Mouse (Mus musculus) myocyte (in vitro differentiated cells): ENCODE measurements around the gene Stat6. TPM values are rescaled to one million over a fixed set of nuclear protein-coding genes. Genes with fewer than 3 reads are reported as not detected.

Experiments
- H3K27me3 ChIP-seq: one replicate; pipeline ENCODE4 v1.6.1; 2011; ENCODE audit not compliant: control insufficient read depth, insufficient read depth, insufficient read length
- H3K36me3 ChIP-seq: one replicate; pipeline ENCODE4 v1.6.1; 2011; ENCODE audit not compliant: control insufficient read depth, insufficient read depth
- H3K4me2 ChIP-seq: one replicate; pipeline ENCODE4 v1.6.1; 2011; ENCODE audit warnings: low read depth, control low read depth
- H3K4me3 ChIP-seq: one replicate; pipeline ENCODE4 v1.5.1; 2011; ENCODE audit warnings: mild to moderate bottlenecking, control low read depth, moderate library complexity
- H3K79me2 ChIP-seq: one replicate; pipeline ENCODE4 v1.6.1; 2011; ENCODE audit not compliant: control insufficient read depth, insufficient read depth
- H3ac ChIP-seq: one replicate; pipeline ENCODE4 v1.6.1; 2011; ENCODE audit not compliant: control insufficient read depth, insufficient read length
- CEBPB ChIP-seq: IDR thresholded peaks from 2 replicates; pipeline ENCODE4 v1.6.1; 2011; ENCODE audit warnings: mild to moderate bottlenecking, moderate library complexity; ENCODE audit not compliant: poor library complexity, insufficient read depth, severe bottlenecking
- E2F4 ChIP-seq: IDR thresholded peaks from one replicate; pipeline ENCODE4 v1.6.1; 2011; ENCODE audit warnings: mild to moderate bottlenecking, control low read depth, moderate library complexity; ENCODE audit not compliant: insufficient read depth
- MAX ChIP-seq: IDR thresholded peaks from one replicate; pipeline ENCODE4 v1.6.1; 2011; ENCODE audit warnings: low read depth, mild to moderate bottlenecking, control low read depth
- MYOD1 ChIP-seq, 3 experiments: IDR thresholded peaks; one replicate each; pipeline ENCODE4 v1.6.1; 2011; ENCODE audit warnings: control low read depth in 2 of 3, low read depth in 2 of 3, mild to moderate bottlenecking in 2 of 3, moderate library complexity in 1 of 3; ENCODE audit not compliant: insufficient read length in 2 of 3, control insufficient read depth in 1 of 3
- MYOG ChIP-seq, 3 experiments: IDR thresholded peaks; one replicate each; pipeline ENCODE4 v1.6.1; 2011; ENCODE audit warnings: control low read depth in 2 of 3, low read depth in 2 of 3, mild to moderate bottlenecking in 2 of 3; ENCODE audit not compliant: insufficient read length in 2 of 3, control insufficient read depth in 1 of 3, insufficient read depth in 1 of 3
- POLR2A ChIP-seq: IDR thresholded peaks from one replicate; pipeline ENCODE4 v1.6.1; 2011; ENCODE audit warnings: low read depth, mild to moderate bottlenecking, control low read depth, moderate library complexity; ENCODE audit not compliant: insufficient read length
- POLR2AphosphoS2 ChIP-seq: IDR thresholded peaks from one replicate; pipeline ENCODE4 v1.6.1; 2011; ENCODE audit warnings: low read depth, control low read depth; ENCODE audit not compliant: insufficient read length
- REST ChIP-seq: IDR thresholded peaks from one replicate; pipeline ENCODE4 v1.6.1; 2011; ENCODE audit warnings: mild to moderate bottlenecking, control low read depth, moderate library complexity; ENCODE audit not compliant: insufficient read depth, insufficient read length
- SRF ChIP-seq: IDR thresholded peaks from one replicate; pipeline ENCODE4 v1.6.1; 2011; ENCODE audit warnings: low read depth; ENCODE audit not compliant: control insufficient read depth, insufficient read length
- TCF12 ChIP-seq: IDR thresholded peaks from one replicate; pipeline ENCODE4 v1.6.1; 2011; ENCODE audit warnings: mild to moderate bottlenecking, control low read depth; ENCODE audit not compliant: poor library complexity, insufficient read depth, severe bottlenecking
- TCF3 ChIP-seq: IDR thresholded peaks from one replicate; pipeline ENCODE4 v1.6.1; 2011; ENCODE audit warnings: low read depth, control low read depth; ENCODE audit not compliant: insufficient read length
- USF1 ChIP-seq: IDR thresholded peaks from one replicate; pipeline ENCODE4 v1.6.1; 2011; ENCODE audit warnings: low read depth, mild to moderate bottlenecking, control low read depth, moderate library complexity
- polyA plus RNA-seq: library from polyadenylated mRNA; unstranded; fragments of >200 nt; fragmentation: generic; extraction: Trizol; gene quantifications from one replicate; pipeline ENCODE4 v1.2.1, GENCODE M21; 2012; ENCODE audit warnings: missing spikeins

The Stat6 gene
- polyA plus RNA-seq, 1 experiment: 0.26 TPM

DNA sequence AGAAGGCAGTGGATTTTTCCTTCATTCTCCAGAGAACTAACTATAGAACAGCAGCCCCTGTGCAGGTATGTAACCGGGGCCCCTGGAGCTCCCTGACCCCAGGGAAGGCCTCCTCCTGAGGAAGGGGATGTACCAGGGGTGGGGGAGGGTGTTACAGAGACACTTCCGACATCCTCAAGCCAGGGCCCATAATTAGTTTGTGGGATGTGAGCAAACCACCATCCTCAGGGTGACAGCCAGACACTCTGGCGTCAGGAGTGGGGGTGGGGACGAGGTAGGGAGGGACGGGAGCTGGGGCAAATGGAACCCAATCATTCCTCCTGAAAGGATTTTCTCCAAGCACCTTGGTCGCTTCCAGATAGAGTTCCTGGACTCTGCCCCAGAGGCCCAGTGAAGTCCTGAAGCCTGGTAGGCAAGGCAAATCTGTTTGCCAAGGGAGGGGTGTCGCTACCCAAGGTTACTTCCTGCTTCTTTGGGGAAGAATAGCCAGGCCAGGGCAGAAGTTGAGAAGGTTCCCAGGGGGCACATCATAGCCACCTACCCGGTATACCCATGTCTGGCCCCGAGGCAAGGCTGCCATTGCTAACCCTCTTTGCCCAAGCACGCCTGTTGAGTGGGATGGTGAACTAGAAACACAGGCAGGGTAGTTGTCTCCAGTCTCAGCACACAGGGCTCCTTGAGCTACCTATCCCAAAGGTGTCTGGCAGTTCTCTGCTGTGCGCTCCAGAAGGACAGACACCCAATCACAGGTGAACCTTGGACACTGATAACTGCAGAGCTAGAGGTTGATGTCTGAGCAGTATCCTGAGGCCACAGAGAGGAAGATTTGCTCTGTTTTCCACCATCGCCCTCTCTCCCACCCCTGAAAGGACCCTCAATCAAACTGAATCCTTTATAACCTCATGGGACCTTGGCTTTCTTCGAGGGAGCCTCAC, 39.1 kb upstream of the Stat6 start:
- Histone ChIP-seq H3K4me2 (peak overlapping the region; percentile 60), H3K4me3 (no peak overlapping the region), H3K27me3 (no peaks in the 10 kb centered on the region), H3K36me3 (peaks cover 29% of the 10 kb centered on the region), H3ac (no peak overlapping the region), H3K79me2 (peaks cover 16% of the 10 kb centered on the region)
- TF ChIP-seq USF1 (no peak), MAX (no peak)

DNA sequence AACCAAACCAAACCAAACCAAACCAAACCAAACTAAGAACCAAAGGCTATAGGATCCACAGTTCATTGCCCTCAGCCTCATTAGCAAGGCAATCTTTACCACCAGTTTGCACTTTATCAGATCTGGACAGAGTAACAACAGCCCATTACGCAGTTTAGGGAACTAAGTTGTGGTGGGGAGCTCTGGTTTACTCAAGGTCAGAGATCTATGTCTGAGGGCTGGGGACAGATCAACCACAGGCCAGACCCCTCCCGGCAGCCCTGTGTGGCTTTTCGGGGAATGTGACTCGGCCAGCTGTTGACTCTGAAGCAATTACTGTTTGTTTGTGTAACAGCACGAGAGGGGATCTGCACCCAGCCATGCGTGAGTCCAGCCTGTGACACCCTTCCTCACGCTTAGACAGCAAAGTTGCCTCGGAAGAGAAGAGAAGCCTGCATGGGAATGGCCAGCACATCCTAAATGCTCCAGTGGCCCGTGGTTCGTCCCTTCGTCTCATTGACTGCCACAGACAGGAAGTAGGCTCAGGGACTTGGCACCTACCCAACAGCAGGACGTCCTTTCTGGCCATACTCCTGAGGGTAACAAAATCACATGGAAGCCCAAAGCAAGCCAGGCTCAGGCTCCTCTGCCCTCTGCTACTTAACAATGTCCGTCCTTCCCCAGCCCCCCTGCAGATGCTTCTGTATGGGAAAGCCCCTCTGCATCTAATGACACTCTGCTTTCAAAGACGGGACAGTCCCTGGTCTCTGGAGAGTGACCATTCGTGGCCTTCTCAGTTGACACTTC, 38.1 kb upstream of the Stat6 start:
- Histone ChIP-seq H3K4me3 (no peak overlapping the region), H3K4me2 (peak overlapping the region; percentile 60), H3K27me3 (no peaks in the 10 kb centered on the region), H3K36me3 (peaks cover 32% of the 10 kb centered on the region), H3K79me2 (peaks cover 9% of the 10 kb centered on the region), H3ac (no peak overlapping the region)
- TF ChIP-seq MYOG (IDR thresholded peaks at IDR 0.05; ENCODE audit: control insufficient read depth in 1 of 3, insufficient read depth in 1 of 3, insufficient read length in 2 of 3, low read depth in 2 of 3): peak in 2 of 3 experiments; percentile 28 to 84
- peak in 2 of 3 experiments; percentile 69 to 79 for TF ChIP-seq MYOD1 (IDR thresholded peaks at IDR 0.05; ENCODE audit: control insufficient read depth in 1 of 3, insufficient read length in 2 of 3, low read depth in 2 of 3)
- no peak for TF ChIP-seq TCF3
- peak; percentile 44; the same call in 1 of the 2 replicates for TF ChIP-seq CEBPB
- TF ChIP-seq SRF: peak; percentile 30

- TF ChIP-seq MYOG (IDR thresholded peaks at IDR 0.05; ENCODE audit: control insufficient read depth in 1 of 3, insufficient read depth in 1 of 3, insufficient read length in 2 of 3, low read depth in 2 of 3) (no peak), MAX (no peak)
- Histone ChIP-seq H3K27me3 (no peaks in the 10 kb centered on the region), H3ac (no peak overlapping the region), H3K4me3 (no peak overlapping the region), H3K4me2 (peak overlapping the region; percentile 60), H3K36me3 (peaks cover 37% of the 10 kb centered on the region), H3K79me2 (peaks cover 5% of the 10 kb centered on the region)
Measured at GRCm38 (mm10) chr10:127605251-127605547, 37.6 kb upstream of the Stat6 start.

DNA sequence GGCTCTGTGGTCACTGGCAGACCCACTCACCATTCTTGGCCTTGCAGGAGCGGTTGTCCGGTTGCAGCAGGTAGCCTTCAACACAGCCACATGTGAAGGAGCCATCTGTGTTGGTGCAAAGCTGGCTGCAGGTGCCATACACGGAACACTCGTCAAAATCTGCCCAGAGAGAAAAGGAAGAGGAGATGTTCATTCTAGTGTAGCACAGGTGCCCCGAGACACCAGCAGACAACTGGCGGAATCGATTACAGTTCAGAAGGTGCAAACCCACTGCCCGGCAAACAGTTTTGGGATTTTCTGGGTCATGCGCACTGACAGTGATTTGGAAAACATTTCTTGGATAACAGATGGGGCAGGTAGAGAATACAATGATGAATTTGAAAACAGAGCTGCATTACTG, 37.0 kb upstream of the Stat6 start:
- H3K4me2 ChIP-seq: no peak overlapping the region
- no peak overlapping the region for H3K4me3 ChIP-seq
- peaks cover 38% of the 10 kb centered on the region for H3K36me3 ChIP-seq

DNA sequence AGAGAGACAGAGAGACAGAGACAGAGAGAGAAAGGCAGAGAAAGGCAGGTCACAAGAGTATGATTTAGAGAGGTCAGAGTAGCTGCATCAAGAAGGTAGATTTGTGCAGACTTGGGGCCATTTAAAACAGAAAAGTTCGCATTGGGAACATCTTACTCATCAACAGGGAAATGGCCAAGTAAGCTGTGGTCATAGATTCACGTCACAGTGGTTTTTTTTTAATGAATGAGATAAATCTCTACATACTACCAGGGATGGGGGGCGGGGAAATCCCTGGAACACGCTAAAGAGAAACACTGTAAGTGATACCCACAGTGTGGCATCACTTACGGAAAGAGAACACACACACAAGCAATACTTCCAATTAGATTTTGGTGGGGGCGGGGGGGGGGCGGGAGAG, 35.7 kb upstream of the Stat6 start:
- no peak overlapping the region for H3K4me3 ChIP-seq
- no peak overlapping the region for H3ac ChIP-seq
- H3K4me2 ChIP-seq: peak overlapping the region; percentile 46
- TF ChIP-seq POLR2A: no peak
- TF ChIP-seq REST: no peak
- peaks cover 41% of the 10 kb centered on the region for H3K36me3 ChIP-seq
- peaks cover 5% of the 10 kb centered on the region for H3K79me2 ChIP-seq
- no peaks in the 10 kb centered on the region for H3K27me3 ChIP-seq

More for the DNA sequence above, 37.0 kb upstream of the Stat6 start:
- Histone ChIP-seq H3K79me2 (peaks cover 5% of the 10 kb centered on the region), H3ac (no peak overlapping the region), H3K27me3 (no peaks in the 10 kb centered on the region)
- TF ChIP-seq TCF12: no peak
- no peak for TF ChIP-seq E2F4
- TF ChIP-seq REST: no peak
- TF ChIP-seq MAX: no peak
- no peak for TF ChIP-seq MYOD1 (IDR thresholded peaks at IDR 0.05; ENCODE audit: control insufficient read depth in 1 of 3, insufficient read length in 2 of 3, low read depth in 2 of 3)
- TF ChIP-seq SRF: no peak
- TF ChIP-seq POLR2A: no peak
- TF ChIP-seq USF1: no peak
- TF ChIP-seq MYOG (IDR thresholded peaks at IDR 0.05; ENCODE audit: control insufficient read depth in 1 of 3, insufficient read depth in 1 of 3, insufficient read length in 2 of 3, low read depth in 2 of 3): no peak
- no peak for TF ChIP-seq POLR2AphosphoS2
- TF ChIP-seq TCF3: no peak
- no peak for TF ChIP-seq CEBPB
